Mouse (Mus musculus) ES-Bruce4 (cell line): ENCODE data around the gene Spsb2.
"Not testable (repeated sequence)": the region's sequence is repeated elsewhere in the genome, so short reads cannot be mapped to it uniquely, and the experiment has no call there.

Experiments used
- CTCF ChIP-seq: IDR thresholded peaks from one replicate; pipeline ENCODE4 v1.8.1; 2011; ENCODE audit warnings: low read depth, low read length
- EP300 ChIP-seq: IDR thresholded peaks from 2 replicates; pipeline ENCODE4 v1.6.1; 2011; ENCODE audit warnings: low read depth, low read length; ENCODE audit not compliant: insufficient read depth
- POLR2A ChIP-seq: IDR thresholded peaks from one replicate; pipeline ENCODE4 v1.8.1; 2011; ENCODE audit warnings: low read length; ENCODE audit not compliant: insufficient read depth

- not testable (repeated sequence) for TF ChIP-seq EP300, POLR2A, CTCF
Measured at GRCm38 (mm10) chr6:124803691-124804090, 4.8 kb upstream of the Spsb2 start.
